Mouse (Mus musculus): ENCODE measurements around the gene Gne.

- TF ChIP-seq CTCF (IDR thresholded peaks at IDR 0.05; ENCODE audit: borderline replicate concordance, extremely low read depth, insufficient read depth, insufficient read length) (no peak), POLR2A (IDR thresholded peaks at IDR 0.05; ENCODE audit: borderline replicate concordance, extremely low read depth, insufficient read depth, insufficient read length, poor library complexity, severe bottlenecking) (no peak)
These were observed 19.6 kb upstream of the Gne start for GRCm38 (mm10) chr4:44103620-44104019.
